Mouse (Mus musculus) heart, postnatal 36 days (tissue): ENCODE results near the gene Snap23. TPM values are rescaled to one million over a fixed set of nuclear protein-coding genes. Genes with fewer than 3 reads are reported as not detected.
A peak's percentile ranks its signal among the peaks of the same experiment; 100 is the strongest.
"Not testable (repeated sequence)": the region's sequence is repeated elsewhere in the genome, so short reads cannot be mapped to it uniquely, and the experiment has no call there.

Source experiments
- DNase-seq, 2 experiments: peaks; one replicate each; pipeline ENCODE4 v3.0.0; 2021 to 2022
- intact Hi-C: fragments of 180-260 bp; cut with DNase I; formaldehyde crosslinking; loops from one replicate; pipeline ENCODE4 v1.15.1; 2025
- total RNA-seq, 2 experiments: library from RNA; stranded (reverse); gene quantifications; 2 replicates each; pipeline ENCODE4 v1.2.3; 2021

Gene Snap23
- total RNA-seq, result 10 to 100 TPM; 58.9 to 60.4 TPM

DNA sequence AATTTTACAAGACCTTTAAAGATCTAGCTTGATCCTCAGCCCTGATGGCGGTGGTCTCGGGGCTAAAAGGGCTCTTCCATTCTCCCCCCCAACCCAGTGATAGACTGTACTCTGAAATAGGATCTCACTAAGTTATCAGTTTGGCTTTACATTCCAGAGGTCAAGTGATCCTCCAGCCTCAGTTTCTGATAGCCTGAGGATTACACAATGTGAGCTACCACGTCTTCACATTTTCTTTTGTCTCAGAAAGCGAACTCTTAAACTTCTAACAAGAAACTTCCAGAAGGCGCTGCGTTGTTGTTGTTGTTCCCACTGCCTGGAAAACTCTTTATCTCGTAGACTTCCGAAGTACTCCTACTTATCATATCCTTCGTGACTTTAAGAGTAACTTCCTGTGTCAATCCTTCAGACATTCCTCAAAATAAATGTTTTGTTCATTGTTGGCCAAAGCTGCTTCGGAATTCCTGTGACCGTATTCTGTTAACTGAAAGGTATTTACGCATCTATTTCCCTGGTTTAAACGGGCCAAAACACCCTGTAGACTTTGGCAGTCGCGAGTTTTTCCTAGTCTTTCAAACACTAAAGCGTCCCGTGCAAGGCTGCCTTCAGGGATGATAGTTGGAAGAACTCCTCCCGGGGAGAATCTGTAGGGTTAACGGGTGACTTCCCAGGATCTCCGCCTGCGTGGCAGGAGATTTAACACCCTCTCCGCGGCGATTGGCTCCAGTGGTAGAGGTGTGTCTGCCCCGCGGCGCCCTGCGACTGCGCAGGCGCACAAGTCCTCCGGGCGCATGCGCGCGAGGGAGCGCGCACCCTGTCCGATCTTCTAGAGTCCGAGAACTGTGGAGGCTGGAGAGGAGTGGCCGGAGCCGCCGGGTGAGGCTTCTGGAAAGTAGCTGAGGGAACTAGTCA lies at the start of gene Snap23:
Gene Snap23, plus strand, starts transcription at position 786 of the 912 bp plus-strand sequence.
- DNase-seq, result peak; percentile 93 to 96
- intact Hi-C loops, result loop anchor here (2.0 kb wide), 1 partner anchor 42 kb away; the partner anchor contains the start of genes Haus2 and Lrrc57

DNA sequence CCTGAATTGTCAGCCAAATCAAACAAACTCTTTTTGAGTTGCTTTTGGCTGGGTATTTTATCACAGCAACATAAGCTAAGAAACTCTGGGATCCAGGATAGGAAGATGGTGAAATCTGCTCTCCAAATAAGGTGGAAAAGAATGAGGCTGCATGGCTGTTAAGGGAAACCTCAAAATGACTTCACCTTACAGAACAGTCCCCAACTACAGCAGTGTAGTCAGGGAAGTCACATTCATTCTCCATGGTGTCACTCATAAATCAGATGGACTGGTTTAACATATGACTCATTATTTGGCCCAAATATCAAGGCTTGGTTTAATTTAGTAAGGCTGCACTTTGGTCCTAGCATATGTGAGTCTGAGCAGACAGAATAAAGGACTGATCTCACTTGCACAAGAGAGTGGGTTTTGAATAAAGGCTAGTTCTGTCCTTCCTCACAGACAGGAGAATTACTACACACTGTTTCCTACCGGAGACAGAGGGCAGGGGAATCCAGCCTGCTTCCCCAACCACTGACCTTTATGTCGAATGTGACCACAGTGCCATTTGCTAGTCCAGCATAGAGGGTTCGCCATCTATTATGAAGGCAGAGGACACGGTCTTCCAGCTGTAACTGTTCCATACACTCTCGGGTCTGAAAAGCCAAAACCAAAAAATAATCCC lies 48.8 kb upstream of the Snap23 start:
- DNase-seq, result no peak
- intact Hi-C loops, result no loop called here

DNA sequence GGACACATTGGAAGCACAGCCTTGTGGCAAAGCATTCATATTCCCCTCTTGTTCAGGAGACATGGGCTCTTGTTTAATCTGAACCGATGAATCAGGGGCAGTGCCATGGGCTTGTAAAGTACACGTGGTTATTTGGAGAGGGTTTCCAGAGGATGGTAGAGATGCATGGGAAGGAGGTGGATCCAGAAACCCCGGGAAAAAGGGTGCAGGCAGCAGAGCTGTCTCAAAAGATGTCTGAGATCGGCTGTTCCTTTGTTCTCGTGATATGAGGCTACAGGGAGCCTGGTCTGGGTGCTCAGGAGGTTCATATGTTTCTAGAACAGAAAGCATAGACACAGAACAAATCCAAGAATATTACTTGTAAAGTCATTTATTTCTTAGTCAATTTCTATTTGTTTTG lies 40.7 kb upstream of the Snap23 start:
- intact Hi-C loops, result no loop called here
- no peak for DNase-seq

DNA sequence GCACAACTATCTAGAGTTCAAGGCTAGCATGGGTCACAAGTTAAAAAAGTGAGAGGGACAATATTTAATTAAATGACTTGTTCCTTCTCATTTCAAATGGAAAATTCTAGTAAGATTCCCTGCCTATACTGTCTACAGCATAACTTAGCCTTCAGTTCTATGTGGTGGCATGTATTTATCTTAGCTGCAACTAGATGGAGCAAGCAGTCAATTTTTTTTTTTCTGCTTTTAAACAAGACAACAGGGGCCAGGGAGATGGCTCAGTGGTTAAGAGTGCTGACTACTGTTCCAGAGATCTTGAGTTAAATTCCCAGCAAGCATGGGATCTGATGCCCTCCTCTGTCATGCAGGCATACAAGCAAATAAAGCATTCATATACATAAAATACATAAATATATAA lies 37.9 kb upstream of the Snap23 start:
- intact Hi-C loops, result no loop called here
- DNase-seq, result no peak

DNA sequence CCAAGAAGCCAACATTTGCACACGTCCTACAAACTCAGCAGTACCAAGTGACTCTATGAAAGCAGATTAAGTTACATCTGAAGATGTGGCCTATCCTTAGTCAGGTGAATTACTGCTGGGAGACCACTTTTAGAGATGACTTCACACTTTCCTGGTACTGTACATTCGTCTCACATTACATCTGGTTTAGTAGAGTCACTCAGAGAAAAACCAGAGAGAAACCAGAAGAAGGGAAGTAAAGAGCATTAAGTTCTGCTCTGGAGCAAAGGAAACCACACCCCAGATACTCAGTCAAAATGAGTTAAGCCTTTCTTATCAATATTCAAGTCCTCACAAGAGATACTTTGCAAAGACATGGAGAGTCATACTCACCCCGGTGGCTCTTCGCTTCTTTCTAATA lies 36.2 kb upstream of the Snap23 start:
- intact Hi-C loops, result loop anchor here (2.0 to 5.0 kb wide), 2 partner anchors 76 to 140 kb away; partner anchors contain the start of genes Haus2 and Lrrc57
- DNase-seq, result no peak

DNA sequence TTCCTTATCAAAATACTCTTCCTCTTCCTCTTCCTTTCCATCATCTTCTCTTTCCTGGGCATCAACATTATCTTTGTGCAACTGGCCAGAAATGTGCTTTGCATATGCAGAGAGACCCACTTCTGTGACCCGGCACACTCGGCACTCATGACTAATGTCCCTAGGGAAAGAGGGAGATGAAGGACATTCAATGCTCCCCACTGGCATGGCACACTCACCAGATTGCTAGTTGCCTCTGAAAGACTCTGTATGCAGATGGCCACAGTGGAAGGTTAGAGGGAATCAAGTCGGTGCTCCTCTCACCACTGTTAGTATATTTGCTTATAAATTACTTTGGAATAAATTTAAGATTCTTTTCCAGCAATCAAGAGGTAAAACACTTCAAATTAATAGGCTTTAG lies 28.1 kb upstream of the Snap23 start:
- DNase-seq, result peak; percentile 24 to 37
- intact Hi-C loops, result no loop called here

DNA sequence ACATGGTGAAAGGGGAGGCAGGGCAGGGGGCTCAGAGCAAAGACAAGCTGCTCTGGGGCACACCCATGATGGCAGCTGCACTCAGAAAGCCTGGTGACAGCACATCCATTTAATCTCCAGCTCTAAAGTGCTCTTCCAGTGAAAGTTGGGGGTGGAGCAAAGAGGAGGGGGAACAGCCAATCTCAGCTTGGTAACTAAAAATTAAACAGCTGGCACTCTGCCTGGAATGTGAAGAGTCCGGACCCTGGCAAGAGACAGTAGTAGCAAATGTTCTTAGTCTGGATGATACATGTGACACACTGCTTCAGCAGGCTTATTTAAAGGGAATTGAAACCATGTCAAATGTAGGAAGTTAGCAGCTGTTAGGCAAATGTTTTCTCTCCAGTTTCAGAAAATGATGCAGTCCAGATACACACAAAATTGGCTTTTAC lies 27.7 kb upstream of the Snap23 start:
- peak; percentile 69 to 78 for DNase-seq
- intact Hi-C loops, result loop anchor here (2.0 kb wide), 1 partner anchor 23 kb away; the partner anchor contains the start of gene Zfp106

DNA sequence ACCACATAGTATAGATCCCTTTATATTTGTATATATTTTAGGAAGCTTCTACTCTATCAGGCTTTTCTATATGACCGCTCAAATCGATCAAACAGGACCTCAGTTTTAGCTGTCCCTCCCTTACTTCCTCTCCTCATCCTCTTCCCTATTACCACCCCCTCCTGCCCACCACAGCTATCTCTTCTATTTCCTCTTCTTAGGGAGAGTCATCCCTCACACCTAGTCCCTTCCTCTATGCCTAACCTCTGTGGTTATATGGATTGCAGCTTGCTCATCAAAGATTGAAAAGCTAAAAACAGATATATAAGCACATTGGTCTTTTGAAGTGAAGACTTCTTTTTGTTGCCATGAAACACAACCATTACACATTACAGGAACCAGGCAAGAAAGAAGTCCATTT lies 22.7 kb upstream of the Snap23 start:
- no peak for DNase-seq
- intact Hi-C loops, result no loop called here

DNA sequence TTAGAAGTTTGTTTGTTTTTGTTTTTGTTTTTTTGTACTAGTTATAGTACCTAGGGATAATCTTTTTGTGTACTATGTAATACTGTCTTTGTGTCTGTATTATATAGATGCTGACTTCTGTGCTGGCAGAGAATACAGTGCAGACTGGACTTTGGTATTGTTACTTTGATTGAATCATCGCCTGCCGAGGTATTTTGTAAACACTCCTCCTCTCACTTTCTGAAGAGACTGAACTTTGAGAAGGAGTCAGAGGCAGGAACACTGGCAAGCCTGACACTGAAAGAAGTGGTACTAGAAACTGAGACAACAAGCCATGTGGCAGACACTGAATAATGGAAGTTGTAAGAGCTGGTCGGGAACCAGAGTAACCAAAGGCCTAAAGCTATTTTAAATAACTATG lies 10.6 kb upstream of the Snap23 start:
- DNase-seq, result no peak
- intact Hi-C loops, result no loop called here

DNA sequence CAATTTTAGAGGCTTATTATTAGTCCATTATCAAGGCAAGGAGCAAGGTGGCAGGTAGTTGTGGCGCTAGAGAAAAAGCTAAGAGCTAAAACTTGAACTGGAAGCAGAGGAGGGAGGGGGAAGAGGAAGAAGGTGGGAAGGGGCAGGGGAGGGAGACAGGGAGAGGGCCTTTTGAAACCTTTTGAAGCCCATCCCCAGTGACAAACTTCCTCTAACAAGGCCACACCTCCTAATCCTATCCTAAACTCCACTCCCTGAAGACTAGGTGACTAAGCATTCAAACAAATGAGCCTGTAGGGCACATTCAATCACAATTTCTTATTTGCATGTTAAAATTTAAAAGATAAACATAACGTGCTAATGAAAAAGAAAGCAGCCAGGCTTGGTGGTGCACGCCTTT lies 8.7 kb upstream of the Snap23 start:
- DNase-seq, result no peak
- intact Hi-C loops, result no loop called here

DNA sequence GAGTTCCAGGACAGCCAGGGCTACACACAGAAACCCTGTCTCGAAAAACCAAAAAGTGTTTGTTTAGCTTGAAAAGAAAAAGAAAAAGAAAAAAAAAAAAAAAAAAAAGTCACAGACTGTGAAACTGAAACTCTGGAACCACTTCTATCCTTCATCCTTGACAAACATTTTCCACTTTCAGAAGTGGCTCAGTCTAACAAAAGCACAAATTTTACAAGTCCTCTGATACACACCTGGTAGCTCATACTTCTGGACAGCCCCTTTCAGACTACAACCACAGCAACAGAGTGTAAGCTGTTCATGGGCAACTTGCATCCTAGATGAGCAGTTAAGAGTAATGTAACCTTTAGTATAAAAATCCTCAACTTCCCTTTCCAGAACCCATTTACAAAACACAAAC lies 5.9 kb upstream of the Snap23 start:
- no peak for DNase-seq
- intact Hi-C loops, result no loop called here

DNA sequence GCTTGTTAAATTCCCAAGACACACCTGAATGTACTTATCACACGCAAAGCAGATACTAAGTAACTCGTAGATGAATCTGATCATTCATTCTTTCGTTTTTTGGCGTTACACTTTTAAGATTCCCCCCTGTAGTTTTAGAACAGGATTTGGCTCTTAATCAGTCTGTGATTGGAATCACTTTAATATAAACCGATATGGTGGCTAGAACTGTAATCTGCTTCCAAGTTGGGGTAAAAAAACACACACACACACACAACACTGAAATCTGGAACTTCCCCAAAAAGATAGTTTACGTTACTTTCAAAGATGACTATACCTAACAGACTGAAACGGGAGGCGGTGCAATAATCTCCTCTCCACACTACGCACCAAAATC lies 4.6 kb upstream of the Snap23 start:
- intact Hi-C loops, result loop anchor here (2.0 kb wide), 1 partner anchor 22 kb away; no protein-coding TSS in a partner anchor
- DNase-seq, result no peak

DNA sequence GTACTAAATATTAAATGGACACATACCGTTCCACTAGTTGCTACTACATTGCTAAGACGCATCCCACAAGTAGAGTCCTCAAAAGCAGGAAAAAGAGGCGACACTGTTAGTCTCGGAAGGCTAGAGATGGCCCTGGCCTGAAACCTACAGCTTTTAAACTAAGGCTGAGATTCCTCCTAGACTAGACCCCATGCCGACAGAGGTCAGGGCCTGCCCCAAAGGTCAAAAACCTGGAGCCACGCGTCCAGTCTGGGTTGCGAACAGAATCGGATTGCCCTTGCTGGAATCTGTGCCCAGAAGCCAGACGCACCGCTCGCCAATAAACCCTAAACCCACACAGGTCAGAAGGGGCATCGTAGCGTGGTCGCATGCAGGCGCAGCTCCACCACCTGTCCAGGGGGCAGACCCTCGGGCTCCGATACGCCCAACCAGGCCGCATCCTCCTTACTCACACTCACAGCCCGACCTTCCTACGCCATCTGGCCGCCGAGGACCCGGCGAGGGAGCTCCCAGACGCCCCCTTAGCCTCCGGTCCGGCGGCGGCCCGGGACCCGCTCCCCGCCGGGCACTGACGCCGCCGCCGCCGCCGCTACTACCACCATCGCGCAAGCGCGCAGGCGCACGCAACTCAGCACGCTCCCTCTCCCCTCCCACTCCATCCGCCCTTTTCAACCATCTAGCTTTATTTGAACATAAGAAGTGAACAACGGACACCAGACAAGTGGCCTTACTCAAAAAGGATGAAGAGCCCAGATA lies 4.1 kb upstream of the Snap23 start, which contains the start of gene Zfp106:
Gene Zfp106, minus strand, starts transcription at position 609 of the 756 bp plus-strand sequence.
- DNase-seq, result peak; percentile 83 to 88
- intact Hi-C loops, result loop anchor here (2.0 kb wide), 1 partner anchor 23 kb away; no protein-coding TSS in a partner anchor

DNA sequence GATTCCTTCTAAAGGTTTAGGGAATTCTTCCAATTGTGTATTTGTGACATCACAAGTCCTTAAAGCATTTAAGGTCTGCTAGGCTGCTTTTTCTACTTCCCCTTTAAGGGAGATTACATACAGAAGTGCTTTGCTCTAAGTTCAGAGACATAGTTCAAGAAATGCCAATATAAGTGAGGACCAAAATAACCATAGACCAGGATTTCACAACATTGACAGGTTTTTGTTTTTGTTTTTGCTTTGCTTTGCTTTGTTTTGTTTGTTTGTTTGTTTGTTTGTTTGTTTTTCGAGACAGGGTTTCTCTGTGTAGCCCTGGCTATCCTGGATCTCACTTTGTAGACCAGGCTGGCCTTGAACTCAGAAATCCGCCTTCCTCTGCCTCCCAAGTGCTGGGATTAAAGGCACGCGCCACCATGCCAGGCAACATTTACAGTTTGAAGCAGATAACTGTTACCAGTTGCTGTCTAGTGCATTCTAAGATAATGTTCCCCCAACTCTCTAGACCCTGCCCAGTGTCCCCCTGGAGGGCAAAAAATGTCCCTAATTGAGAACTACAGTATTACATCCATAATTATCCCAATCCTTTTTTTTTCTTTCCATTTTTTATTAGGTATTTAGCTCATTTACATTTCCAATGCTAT lies 2.8 kb upstream of the Snap23 start:
- intact Hi-C loops, DNase-seq: not testable (repeated sequence)

DNA sequence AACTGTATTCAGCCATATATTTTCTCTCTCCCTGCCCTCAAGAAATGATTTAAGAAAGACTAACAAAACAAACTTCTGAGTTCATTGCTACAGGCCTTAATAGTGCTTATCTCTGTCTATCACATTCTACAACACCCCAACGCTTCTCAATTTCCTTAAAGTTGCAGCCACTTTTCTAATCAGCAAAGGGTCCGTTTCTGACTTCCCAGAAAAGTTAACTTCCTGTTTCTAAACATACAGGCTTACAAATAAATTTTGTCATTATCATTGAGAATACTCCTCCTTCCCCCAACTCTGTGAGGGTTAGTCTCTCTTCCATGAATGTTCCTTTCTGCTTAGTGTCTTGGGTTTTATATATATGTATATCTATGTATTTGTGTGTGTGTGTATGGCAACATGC lies 2.1 kb upstream of the Snap23 start:
- DNase-seq, result no peak
- intact Hi-C loops, result no loop called here

DNA sequence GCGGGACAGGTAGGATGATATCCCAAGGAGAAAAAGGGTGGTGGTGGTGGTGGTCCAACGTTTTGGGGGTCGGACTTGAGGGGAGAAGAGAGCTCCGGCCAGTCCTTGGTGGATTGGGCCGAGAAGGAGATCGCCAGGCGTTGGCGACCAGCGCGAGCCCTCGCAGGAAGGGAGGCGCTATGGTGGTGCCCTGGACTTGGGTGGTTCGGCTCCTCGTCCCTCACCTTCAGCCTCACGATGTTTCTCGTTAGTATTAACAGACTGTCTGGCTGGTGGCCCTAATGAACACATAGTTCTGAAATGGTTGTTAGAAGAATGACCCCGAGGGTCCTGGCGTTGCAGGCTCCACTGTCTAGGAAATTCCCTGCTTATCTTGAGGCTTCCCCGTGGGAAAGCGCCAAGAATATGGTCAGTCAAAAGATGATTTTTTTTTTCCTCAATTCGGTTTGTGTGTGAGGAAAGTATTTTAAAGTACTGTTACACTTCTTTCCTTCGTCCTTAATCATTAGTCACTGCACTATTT lies 388 bp downstream of the Snap23 start:
- intact Hi-C loops, result loop anchor here (2.0 kb wide), 1 partner anchor 41 kb away; the partner anchor contains the start of genes Haus2 and Lrrc57
- DNase-seq, result no peak

DNA sequence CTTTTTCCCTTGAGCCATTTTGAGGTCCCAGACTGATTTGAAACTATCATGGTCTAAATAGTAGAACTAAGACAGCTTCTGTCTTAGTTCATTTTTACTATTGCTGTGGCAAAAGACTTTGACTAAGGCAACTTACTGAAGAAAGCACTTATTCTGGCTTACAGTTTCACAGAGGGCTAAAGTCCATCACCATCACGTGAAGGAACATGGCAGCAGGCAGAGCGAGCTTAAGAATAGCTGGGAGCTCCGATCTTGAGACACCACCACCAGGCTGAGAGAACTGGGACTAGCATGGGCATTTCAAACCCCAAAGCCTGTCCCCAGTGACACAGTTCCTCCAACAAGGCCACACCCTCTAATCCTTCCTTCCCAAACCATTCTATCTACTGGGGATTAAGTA lies 3.6 kb downstream of the Snap23 start:
- DNase-seq, result no peak
- intact Hi-C loops, result no loop called here

DNA sequence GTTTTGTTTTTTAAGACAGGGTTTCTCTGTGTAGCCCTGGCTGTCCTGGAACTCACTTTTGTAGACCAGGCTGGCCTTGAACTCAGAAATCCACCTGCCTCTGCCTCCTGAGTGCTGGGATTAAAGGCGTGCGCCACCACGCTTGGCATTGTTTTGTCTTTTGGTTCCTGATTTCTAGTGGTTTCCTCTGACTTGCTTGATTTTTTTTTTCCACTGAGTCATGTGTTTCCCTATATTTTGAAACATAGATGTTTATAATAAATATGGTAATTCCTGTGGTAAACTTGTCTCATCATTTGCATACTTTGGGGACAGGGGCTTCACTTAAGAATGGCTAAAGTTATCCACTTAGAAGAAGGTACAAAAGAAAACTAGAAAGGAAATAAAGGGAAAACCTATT lies 4.7 kb downstream of the Snap23 start:
- DNase-seq, intact Hi-C loops: not testable (repeated sequence)

DNA sequence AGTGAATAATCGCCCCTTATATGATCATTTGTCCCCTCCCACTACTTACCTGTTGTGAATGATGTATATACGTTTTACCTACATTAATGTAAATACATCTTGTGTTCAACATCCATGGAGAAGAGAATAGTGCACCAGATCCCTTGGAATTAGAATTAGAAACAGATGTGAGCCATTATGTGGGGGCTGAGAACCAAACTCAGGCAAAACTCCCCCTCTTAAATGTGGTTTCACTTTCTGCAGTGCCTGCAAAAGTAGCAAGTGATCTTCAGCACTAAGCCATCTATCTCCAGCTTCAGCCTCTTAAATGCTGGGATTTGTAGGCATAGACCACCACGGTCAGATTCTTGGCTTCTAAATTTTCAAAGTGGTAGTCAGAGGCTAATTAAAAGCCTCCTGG lies 7.7 kb downstream of the Snap23 start:
- intact Hi-C loops, result no loop called here
- DNase-seq, result no peak

DNA sequence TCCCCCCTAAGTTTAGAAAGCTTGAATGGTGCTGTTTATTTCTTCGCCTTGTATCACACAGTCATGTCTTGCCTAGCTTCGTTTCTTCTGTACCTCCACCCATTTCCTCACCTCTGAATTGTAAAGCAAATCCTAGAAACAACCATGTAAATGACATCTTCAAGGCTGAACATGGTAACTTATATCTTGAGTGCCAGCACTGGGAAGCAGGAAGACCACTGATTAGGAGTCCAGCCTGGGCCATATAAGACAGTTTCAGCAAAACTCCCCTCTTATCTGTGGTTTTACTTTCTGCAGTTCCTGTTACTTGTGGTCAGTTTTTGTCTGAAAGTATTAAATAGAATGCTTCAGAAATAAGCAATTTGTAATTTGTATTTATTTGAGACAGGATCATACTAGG lies 8.5 kb downstream of the Snap23 start:
- no peak for DNase-seq
- intact Hi-C loops, result no loop called here
